Mouse (Mus musculus) layer of hippocampus, adult 18-20 months (tissue): ENCODE data around the gene Fasn. TPM values are rescaled to one million over a fixed set of nuclear protein-coding genes. Genes with fewer than 3 reads are reported as not detected.
"Not testable (repeated sequence)": the region's sequence is repeated elsewhere in the genome, so short reads cannot be mapped to it uniquely, and the experiment has no call there.

Source experiments
- DNase-seq, 2 experiments: peaks; one replicate each; pipeline ENCODE4 v3.0.0; 2022; ENCODE audit warnings: low spot score in 2 of 2
- long read RNA-seq: library from polyadenylated mRNA; stranded (forward); transcript quantifications from one replicate; pipeline ENCODE4 v2.0.0, GENCODE M21; 2021
- total RNA-seq, 2 experiments: library from RNA; stranded (reverse); gene quantifications; 2 replicates each; pipeline ENCODE4 v1.2.3; 2021

The Fasn gene
- total RNA-seq, result 100 to 1,000 TPM; 183 to 187 TPM
- long read RNA-seq, full-length matches to known transcripts, result 119 of 263 reads
- long read RNA-seq, partial matches to known transcripts, result 117 of 263 reads
- long read RNA-seq, other reads (novel, unspliced or antisense), result 27 of 263 reads

- peak; percentile 96 to 98 for DNase-seq
Measured at GRCm38 (mm10) chr11:120823956-120824786, at the start of gene Fasn. Gene Fasn, minus strand, starts transcription at chr11:120824547.

GRCm38 (mm10) chr11:120873206-120873605 is 48.9 kb upstream of the Fasn start:
- DNase-seq, result no peak

DNA sequence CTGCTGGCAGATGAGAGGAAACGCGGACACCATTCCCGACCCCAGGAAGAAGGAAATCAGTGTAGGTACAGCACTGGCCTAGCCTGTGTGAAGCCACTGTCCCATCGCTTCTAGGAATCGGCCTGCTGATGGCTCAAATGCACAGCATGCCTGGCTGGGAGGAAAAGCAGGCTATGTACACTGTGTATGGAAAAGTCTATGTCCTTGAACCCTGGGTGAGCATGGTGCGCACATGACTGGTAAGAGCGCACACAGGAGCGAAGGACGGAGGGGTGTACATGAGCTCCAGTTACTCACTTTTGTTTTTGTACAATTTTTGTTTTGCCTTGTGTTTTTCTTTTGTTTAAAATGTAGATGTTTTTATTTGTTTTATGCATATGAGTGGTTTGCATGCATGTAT is 47.2 kb upstream of the Fasn start:
- no peak for DNase-seq

DNA sequence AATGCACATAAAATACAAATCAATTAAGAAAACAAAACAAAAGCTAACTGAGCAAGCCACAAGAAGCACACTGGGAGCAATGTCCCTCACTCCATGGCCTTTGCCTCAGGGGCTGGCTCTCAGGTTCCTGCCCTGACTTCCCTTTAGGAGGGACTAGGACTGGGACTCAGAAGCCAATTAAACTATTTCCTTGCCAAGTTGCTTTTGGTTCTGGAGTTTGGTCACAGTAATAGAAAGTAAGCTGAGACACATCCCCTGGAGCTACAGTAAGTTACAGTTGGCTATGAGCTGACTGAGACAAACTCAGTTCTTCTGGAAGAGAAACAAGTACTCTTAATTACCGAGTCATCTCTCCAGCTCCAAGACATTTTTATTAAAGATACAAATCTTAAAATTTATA is 41.5 kb upstream of the Fasn start:
- no peak for DNase-seq

DNA sequence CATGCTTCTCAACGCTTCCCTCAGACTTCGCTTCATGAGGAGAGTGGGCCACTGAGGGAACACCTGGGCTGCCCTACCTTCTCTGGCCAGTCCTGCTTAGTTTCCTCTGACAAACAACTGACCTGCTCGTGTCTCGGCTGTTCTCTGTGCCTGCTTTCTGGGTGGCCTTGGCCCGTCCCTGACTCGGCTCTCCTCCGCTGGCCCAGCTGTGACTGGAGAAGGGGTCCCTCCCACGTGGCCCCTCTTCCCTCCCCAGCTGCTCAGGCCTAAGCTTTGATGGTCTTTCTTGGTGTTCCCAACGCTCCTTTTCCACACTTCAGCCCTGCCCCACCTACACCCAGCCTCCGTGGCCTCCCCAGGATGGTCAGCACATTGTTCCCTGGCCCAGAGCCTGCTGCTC is 38.5 kb upstream of the Fasn start:
- DNase-seq, result no peak

DNA sequence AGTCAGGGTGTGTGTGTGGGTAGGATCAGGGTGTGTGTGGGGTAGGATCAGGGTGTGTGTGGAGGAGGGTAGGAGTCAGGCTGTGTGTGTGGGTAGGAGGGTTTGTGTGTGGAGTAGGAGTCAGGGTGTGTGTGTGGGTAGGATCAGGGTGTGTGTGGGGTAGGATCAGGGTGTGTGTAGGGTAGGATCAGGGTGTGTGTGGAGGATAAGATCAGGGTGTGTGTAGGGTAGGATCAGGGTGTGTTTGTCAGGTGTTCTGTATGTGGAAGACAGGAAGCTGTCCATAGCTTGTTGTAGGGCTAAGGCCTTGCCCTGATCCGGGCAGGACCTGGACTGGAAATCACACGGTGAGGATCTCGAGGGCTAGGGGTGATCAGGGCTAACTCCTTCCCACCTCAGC is 31.6 kb upstream of the Fasn start:
- not testable (repeated sequence) for DNase-seq

DNA sequence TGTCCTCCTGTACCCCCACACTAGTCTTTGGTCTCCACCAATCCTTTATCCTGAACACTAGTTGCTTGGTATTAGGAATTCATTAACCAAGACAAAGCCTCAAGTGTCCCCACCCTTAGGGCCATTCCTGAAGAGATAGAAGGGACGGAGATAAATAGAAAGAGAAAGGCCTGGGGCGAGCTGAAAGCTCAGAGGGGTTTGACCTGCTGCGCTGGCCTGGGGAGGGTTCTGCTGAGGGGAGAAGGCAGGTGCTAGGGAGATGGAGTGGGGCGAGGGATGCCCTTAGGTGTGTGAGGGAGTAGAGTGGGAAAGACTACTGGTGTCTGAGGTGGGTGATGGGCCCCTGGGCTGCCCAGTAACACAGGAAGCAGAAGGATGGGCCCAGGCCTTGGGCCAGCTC is 29.4 kb upstream of the Fasn start:
- DNase-seq, result no peak

GRCm38 (mm10) chr11:120853158-120853557 is 28.8 kb upstream of the Fasn start:
- no peak for DNase-seq

DNA sequence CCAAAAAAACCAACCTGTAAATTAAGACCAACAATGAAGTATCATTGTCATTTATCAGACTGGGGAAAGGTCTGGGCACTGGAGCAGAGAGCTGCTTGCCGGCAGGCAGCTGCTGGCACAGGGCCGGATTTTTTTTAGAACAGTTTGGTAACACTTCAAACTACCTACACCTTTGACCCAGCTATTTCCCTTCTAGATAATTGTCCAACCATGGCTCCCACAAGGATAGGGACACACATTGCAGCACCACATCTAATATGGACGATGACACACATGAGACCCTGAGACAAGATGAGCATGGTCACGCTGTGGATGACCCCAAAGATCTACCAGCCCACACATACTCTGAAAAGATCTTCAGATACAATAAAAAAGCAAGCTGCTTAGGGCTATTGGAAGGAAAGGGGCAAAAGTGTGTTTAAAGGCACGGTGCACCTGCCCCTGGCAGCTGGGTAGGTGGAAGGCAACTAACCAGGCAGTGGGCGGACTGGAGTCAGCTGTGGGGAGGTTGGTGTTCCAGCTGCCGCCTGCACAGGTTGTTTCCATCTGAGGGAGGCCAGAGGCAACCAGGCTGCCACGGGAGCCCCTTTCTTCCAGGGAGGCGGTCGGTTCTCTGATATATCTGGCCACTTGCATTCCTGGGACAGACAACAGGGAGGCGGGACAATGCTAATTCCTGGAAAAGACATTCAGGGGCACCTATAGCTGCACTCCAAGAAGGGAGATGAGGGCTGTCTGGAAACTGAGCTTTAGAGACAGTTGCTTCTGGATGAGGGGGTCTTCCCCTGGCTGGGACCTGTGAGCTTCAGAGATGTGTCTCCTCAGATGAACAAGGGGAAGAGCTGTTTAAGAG is 28.0 kb upstream of the Fasn start:
- DNase-seq, result no peak

- DNase-seq, result no peak
Measured at GRCm38 (mm10) chr11:120851582-120851981, 27.2 kb upstream of the Fasn start.

DNA sequence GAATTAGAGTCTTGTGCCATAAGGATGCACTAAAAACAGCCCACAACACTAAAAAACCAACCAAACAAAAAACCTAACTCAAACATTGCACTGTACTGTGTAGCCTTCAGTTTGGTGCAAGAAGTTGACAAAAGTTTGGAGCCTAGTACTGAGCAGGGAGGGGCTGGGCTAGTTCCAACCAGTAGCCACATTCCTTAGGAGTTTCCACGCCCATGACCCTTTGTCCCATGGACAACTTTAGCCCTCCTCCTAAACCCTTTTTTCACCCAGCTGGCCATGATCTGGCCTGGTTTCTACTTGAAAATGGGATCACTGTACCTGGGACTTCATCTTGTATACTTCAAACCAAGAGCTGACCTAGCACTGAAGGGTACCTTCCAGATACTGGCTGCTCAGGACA is 26.8 kb upstream of the Fasn start:
- no peak for DNase-seq

GRCm38 (mm10) chr11:120850331-120851030 is 26.1 kb upstream of the Fasn start:
- DNase-seq, result no peak

DNA sequence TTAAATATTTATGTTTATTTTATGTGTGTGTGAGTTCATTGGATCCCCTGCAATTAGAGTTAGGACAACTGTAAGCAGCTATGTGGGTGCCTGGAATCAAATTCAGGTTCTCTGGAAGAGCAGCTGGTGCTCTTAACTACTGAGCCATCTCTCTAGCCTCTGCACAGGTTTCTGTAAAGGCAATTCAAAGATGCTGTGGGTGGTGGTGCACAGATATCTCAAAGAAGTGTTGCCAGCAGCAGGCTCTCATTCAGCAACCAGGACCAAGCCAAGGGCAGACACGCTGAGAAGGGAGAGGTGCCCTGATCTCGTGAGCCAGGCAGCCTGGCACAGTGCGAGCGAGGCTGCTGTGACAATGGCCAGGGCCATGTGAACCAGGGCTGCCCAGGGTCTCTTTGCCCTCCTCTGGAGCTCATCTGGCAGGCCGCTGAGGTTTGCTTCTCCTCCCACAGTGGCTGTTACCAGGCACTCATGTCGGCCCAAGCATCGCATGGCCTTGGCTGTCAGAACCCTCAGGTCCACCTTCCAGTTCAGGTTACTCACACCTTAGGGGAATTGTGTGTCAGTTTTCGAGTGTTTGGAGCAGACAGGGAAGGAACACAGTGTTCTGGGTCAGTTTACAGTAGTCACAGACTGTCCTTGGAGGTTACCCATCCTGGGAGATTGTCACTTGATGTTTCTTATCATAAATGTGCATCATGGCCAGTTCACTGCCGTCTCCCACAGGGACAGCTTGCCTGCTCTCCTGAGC is 22.6 kb upstream of the Fasn start:
- no peak for DNase-seq

DNA sequence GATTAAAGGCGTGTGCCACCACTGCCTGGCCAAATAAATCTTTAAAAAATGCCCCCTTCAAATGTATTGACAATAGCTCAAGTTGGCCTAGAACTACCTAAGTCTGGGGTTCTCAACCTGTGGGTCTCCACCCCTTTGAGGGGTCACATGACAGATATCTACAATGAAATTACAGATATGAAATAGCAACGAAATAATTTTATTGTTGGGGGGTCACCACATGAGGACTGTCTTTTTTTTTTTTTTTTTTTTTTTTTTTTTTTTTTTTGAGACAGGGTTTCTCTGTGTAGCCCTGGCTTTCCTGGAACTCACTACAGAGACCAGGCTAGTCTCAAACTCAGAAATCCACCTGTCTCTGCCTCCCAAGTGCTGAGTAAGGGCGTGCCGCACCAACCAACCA is 20.0 kb upstream of the Fasn start:
- DNase-seq, result no peak

DNA sequence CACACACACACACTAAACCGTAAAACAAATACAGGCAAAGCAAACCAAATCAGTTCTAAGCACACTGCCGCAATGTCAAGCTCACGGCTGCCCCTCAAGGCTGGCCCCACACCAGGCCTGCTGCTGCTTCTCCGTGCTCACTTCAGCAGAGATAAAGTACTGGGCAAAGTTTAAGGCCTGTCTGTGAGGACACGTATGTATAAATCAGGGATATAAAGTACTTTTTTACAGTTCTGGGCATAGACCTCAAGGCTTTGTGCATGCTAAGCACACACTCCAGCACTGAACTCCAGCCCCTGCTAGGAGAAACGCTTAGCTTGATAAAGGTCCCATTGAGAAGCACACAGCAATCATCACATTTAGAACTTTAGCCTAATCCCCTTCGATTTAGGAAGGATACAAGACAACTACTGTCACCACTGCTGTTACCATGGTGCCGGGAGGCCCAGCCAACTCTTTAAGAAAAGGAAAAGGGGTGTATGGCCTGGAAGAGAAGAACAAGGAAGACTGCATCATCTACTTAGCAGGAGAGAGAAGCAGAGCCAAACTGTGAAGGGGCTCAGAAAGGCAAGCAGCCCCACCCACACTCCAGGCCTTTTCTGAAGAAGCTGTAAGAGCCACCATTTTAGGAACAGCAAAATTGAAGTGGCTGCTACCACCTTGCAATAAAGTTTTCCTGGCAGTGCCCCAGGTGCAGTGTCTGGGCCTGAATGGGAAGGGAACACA is 9.4 kb upstream of the Fasn start:
- no peak for DNase-seq

- not testable (repeated sequence) for DNase-seq
Measured at GRCm38 (mm10) chr11:120832962-120833361, 8.6 kb upstream of the Fasn start.

GRCm38 (mm10) chr11:120831659-120832440 is 7.5 kb upstream of the Fasn start:
- no peak for DNase-seq

DNA sequence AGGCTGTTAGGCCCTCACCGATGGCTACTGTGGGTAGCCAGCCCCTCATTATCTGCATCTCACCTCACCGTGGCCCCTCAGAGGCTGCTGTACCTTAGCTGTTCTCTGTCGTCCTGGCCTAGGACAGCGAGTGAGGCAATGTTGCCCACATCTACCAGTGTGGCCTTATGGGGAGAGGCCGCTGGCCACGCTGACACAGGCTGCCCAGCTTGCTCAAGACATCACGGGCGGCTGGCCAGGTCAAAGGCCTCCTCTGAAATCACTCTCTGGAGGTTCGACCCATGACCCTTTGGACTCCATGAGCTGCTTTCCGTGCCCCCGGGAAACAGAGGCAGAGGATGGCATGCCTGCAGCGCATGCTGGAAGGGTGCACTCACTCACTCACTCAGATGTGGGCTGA is 6.3 kb upstream of the Fasn start:
- DNase-seq, result no peak
